Mouse (Mus musculus) forebrain, embryonic 14.5 days (tissue): ENCODE measurements around the gene Parp12. TPM values are rescaled to one million over a fixed set of nuclear protein-coding genes. Genes with fewer than 3 reads are reported as not detected.

Experiments used
- ATAC-seq: fragments of 200-750 bp; cut with Nextera tagmentation; 2 replicates; pipeline ENCODE4 v1.8.0; 2017; ENCODE audit warnings: mild to moderate bottlenecking, moderate library complexity
- DNase-seq: peaks from one replicate; pipeline ENCODE4 v3.0.0-alpha.2; 2015; ENCODE audit warnings: low spot score
- H3K27ac ChIP-seq: fragments of 300-500 bp; sonication (generic); 2 replicates; pipeline ENCODE4 v1.5.1; 2014; ENCODE audit warnings: low read depth, mild to moderate bottlenecking, control low read depth, low read length, moderate library complexity
- H3K27me3 ChIP-seq: fragments of 300-500 bp; sonication (generic); replicated peaks from 2 replicates; pipeline ENCODE4 v1.6.1; 2014; ENCODE audit warnings: low read length, control low read depth, mixed read lengths; ENCODE audit not compliant: control insufficient read depth, insufficient read depth
- H3K36me3 ChIP-seq: fragments of 300-500 bp; sonication (generic); 2 replicates; pipeline ENCODE4 v1.6.1; 2014; ENCODE audit warnings: low read length, control low read depth; ENCODE audit not compliant: control insufficient read depth, insufficient read depth
- H3K4me1 ChIP-seq: fragments of 300-500 bp; sonication (generic); 2 replicates; pipeline ENCODE4 v1.6.1; 2014; ENCODE audit warnings: antibody characterized with exemption, low read length, control low read depth; ENCODE audit not compliant: control insufficient read depth, insufficient read depth
- H3K4me2 ChIP-seq: fragments of 300-500 bp; sonication (generic); 2 replicates; pipeline ENCODE4 v1.6.1; 2014; ENCODE audit warnings: mild to moderate bottlenecking, control low read depth, low read length
- H3K4me3 ChIP-seq: fragments of 300-500 bp; sonication (generic); 2 replicates; pipeline ENCODE4 v1.5.1; 2014; ENCODE audit warnings: low read depth, low read length, control low read depth
- H3K9ac ChIP-seq: fragments of 300-500 bp; sonication (generic); 2 replicates; pipeline ENCODE4 v1.6.1; 2014; ENCODE audit warnings: mild to moderate bottlenecking, low read length, control low read depth, moderate library complexity
- H3K9me3 ChIP-seq: fragments of 300-500 bp; sonication (generic); replicated peaks from 2 replicates; pipeline ENCODE4 v1.6.1; 2016; ENCODE audit warnings: low read length, control low read depth, mixed read lengths; ENCODE audit not compliant: control insufficient read depth
- WGBS: fragments of 180-500 bp; shearing (Covaris S2); extraction: QIAGEN DNeasy Blood & Tissue Kit; methylation state at CpG from one replicate; pipeline ENCODE4 v1.1.7; 2014; 5-methylcytosine and 5-hydroxymethylcytosine counted together
- polyA plus RNA-seq: library from polyadenylated mRNA; unstranded; fragments of >200 nt; fragmentation: Nextera tagmentation; extraction: Ambion mirVana; gene quantifications from 2 replicates; pipeline ENCODE4 v1.2.1, GENCODE M21; 2014

The Parp12 gene
- polyA plus RNA-seq, 1 experiment from 2014 or later, result 2.3 TPM

DNA sequence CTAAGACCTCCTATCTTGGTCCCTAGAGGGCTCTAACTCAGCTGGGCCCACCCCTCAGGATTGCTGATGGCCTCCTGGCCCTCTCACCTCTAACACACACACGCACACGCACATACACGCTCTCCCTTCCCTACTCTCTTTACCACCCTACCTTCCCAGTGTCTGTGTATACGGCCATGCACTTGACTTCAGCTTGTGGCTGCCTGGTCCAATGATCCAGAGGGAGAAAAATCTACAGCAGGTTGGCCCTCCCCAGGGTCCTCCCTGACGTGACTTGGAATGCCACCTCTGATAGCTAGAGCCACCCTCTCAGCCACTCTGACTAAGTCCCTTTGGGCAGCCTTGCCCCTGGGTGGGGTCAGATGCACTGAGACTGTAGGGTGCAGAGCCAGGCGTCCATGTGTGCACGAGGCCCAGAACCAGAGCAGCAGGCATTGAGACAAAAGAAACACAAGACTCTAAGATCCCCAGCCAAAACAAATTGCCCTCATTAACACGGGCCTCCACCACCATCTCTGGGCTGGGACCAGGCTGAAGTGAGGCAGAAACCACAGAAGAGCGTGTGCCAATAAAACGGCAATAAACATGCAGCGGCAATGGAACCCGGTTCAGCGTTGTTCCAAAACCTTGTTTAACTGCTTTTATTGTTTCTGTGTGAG lies 63.8 kb downstream of the Parp12 start:
- no peaks in the 10 kb centered on the region for H3K9me3 ChIP-seq
- no peaks in the 10 kb centered on the region for H3K36me3 ChIP-seq
- peak; percentile 73 for DNase-seq
- WGBS, result 51% methylated on average over 13 of the region's 13 CpGs
- ATAC-seq, result peak; percentile 74
- H3K4me3 ChIP-seq, result no peak overlapping the region
- no peak overlapping the region for H3K27ac ChIP-seq
- no peak overlapping the region for H3K9ac ChIP-seq
- peaks cover 6% of the 10 kb centered on the region; the same call in 1 of the 2 replicates for H3K4me1 ChIP-seq
- no peak overlapping the region for H3K4me2 ChIP-seq
- no peaks in the 10 kb centered on the region for H3K27me3 ChIP-seq

DNA sequence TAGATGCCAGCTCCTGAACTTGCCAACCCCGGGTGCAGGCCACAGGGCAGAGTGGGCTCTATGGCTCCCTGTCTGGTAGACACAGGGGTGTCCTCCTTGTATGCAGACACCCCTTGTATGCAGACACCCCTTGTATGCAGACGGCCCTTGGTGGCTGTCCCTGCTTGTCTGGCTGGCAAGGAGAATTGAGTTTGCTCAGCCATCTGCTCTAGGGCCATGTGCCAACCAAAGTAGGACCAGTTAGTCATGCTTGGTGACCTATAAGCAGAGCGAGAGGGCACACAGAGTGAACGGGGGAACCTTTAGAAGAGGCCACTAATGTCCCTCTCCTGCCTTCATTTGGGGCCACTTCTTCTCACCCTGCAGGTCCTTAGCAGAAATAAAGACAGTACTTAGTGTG lies 65.5 kb downstream of the Parp12 start:
- H3K9me3 ChIP-seq, result no peaks in the 10 kb centered on the region
- peaks cover 6% of the 10 kb centered on the region; the same call in 1 of the 2 replicates for H3K4me1 ChIP-seq
- 73% methylated on average over 4 of the region's 4 CpGs for WGBS
- no peak overlapping the region for H3K4me2 ChIP-seq
- no peaks in the 10 kb centered on the region for H3K36me3 ChIP-seq
- H3K27ac ChIP-seq, result no peak overlapping the region
- no peak overlapping the region for H3K9ac ChIP-seq
- no peaks in the 10 kb centered on the region for H3K27me3 ChIP-seq
- DNase-seq, result no peak
- ATAC-seq, result no peak
- H3K4me3 ChIP-seq, result no peak overlapping the region

DNA sequence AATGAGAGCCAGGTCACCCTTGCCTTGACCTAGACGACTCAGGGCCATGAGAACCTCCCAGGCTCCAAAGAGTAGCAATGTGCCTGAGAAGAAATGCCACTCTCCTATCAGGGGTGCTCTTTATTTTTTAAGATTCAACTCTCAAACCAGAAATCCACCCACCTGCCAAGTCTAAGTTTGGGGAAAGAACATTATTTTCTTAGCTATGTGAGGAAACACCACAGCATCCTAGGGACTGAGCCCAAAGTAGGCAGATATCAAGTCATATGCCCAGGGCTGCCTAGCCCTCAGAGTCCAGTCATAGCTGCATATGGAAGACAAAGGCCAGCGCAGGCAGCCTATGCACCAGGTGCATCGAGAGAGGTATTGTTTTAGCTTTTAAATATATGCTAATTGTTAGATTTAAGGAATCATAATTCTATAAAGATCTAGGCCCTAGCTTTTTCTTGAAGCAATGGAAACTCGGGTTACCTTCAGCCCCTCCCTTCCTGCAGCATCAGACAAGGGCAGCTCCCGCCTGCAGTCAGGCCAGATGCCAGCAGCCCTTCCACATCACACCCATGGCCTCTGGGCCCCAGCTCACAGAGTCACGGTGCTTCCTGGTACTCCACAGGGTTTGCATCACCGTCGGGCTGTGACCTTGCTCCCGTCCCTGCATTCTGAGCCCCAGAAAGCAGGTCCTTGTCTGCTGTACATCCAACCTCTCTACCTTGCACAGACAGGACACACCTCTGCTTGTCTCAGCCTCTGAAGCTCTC lies 66.2 kb downstream of the Parp12 start:
- H3K9ac ChIP-seq, result no peak overlapping the region
- H3K4me2 ChIP-seq, result no peak overlapping the region
- 80% methylated on average over 9 of the region's 9 CpGs for WGBS
- no peak overlapping the region for H3K4me3 ChIP-seq
- no peak for DNase-seq
- H3K36me3 ChIP-seq, result no peaks in the 10 kb centered on the region
- no peaks in the 10 kb centered on the region for H3K9me3 ChIP-seq
- peaks cover 6% of the 10 kb centered on the region; the same call in 1 of the 2 replicates for H3K4me1 ChIP-seq
- H3K27me3 ChIP-seq, result no peaks in the 10 kb centered on the region
- no peak for ATAC-seq
- H3K27ac ChIP-seq, result no peak overlapping the region

DNA sequence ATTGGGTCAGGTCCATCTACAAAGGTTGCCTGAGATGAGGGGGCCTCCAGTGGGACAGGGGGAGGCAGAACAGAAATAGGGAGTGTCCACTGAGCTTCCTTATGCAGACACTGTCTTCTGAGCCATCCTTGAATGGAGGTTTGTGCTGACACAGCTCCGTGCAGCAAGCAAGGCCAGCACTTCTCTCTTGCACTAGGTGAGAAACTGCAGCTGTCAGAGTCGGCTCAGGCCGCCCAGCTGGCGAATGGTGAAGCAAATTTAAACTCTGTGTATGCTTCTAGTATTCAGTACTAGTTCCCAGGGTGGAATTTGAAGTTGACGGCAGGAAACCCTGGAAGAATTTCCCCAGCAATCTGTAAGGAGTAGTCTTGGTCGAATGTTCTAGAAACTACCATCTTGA lies 67.3 kb downstream of the Parp12 start:
- Histone ChIP-seq H3K9ac (no peak overlapping the region), H3K9me3 (no peaks in the 10 kb centered on the region), H3K27me3 (no peaks in the 10 kb centered on the region), H3K4me2 (no peak overlapping the region), H3K4me1 (peaks cover 6% of the 10 kb centered on the region; the same call in 1 of the 2 replicates), H3K36me3 (no peaks in the 10 kb centered on the region), H3K4me3 (no peak overlapping the region), H3K27ac (no peak overlapping the region)
- 86% methylated on average over 6 of the region's 6 CpGs for WGBS
- no peak for ATAC-seq
- DNase-seq, result no peak

DNA sequence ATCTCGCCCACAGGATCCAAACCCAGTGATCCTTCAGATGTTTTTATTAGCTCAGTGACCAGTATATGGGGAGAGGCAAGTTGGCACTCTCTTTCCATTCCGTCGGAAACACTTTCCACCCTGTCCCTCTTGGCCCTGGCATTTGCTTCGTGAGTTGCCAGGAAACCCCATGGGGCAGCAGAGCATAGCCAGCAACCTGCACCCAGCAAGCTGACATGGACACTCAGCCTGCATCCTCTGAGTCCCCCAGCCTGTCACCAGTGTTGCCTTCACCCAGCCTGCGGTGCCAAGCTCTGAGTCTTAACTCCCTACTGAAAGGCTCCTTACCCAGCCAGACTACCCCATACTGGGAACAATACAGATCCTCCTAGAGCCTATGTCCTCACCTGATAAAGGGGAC lies 69.0 kb downstream of the Parp12 start:
- Histone ChIP-seq H3K27ac (no peak overlapping the region), H3K9ac (no peak overlapping the region), H3K4me1 (0 out of 2 replicates have a peak, but pooled peaks cover under 1% of the 10 kb centered on the region), H3K36me3 (no peaks in the 10 kb centered on the region), H3K9me3 (no peaks in the 10 kb centered on the region), H3K4me2 (no peak overlapping the region), H3K4me3 (no peak overlapping the region), H3K27me3 (no peaks in the 10 kb centered on the region)
- 59% methylated on average over 5 of the region's 5 CpGs for WGBS
- DNase-seq, result no peak
- no peak for ATAC-seq

DNA sequence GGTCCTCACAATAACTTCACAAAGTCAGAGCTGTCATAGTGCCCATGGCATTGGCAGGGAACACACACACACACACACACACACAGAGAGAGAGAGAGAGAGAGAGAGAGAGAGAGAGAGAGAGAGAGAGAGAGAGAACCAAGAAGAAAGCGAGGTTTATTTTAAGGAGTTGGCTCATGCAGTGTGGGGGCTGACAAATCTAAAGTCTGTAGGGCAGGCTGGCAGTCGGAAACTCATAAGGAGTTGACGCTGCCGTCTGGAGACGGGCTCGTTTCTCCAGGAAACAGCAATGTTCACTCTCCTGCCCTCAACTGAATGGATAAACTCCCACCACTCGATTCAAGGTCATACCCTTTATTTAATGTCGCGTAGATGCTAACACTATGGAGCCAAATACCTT lies 77.7 kb downstream of the Parp12 start:
- no peak for ATAC-seq

More for the DNA sequence above, 77.7 kb downstream of the Parp12 start:
- no peaks in the 10 kb centered on the region for H3K36me3 ChIP-seq
- no peaks in the 10 kb centered on the region for H3K9me3 ChIP-seq
- no peak for DNase-seq
- no peak overlapping the region for H3K9ac ChIP-seq
- H3K27ac ChIP-seq, result no peak overlapping the region
- H3K4me2 ChIP-seq, result no peak overlapping the region
- H3K4me3 ChIP-seq, result no peak overlapping the region
- 83% methylated on average over 9 of the region's 9 CpGs for WGBS
- H3K27me3 ChIP-seq, result no peaks in the 10 kb centered on the region
- H3K4me1 ChIP-seq, result no peaks in the 10 kb centered on the region; the same call in 1 of the 2 replicates

Other genes starting within 250 kb of the Parp12 start
- 1.2 and 1.6 TPM in 2 replicates for gene Tbxas1, start 242.9 kb downstream of the Parp12 start, polyA plus RNA-seq
- gene Hipk2, start 242.2 kb downstream of the Parp12 start, polyA plus RNA-seq, result 16.0 and 19.1 TPM in 2 replicates
- 4.7 and 5.9 TPM in 2 replicates for gene Kdm7a, start 88.4 kb upstream of the Parp12 start, polyA plus RNA-seq